Mouse (Mus musculus): ENCODE results near the gene Fam214b. TPM values are rescaled to one million over a fixed set of nuclear protein-coding genes. Genes with fewer than 3 reads are reported as not detected.
A peak's percentile ranks its signal among the peaks of the same experiment; 100 is the strongest.

Fam214b gene
- polyA plus RNA-seq, 1 experiment from 2014 or later = 9.5 TPM

GRCm38 (mm10) chr4:43029121-43029520, 16.9 kb downstream of the Fam214b start:
- Histone ChIP-seq H3K9ac (ENCODE audit: low read depth, low read length) (no peak overlapping the region), H3K27me3 (replicated peaks; ENCODE audit: control insufficient read depth, insufficient read depth, low read length) (no peaks in the 10 kb centered on the region), H3K9me3 (ENCODE audit: control insufficient read depth, low read length) (no peaks in the 10 kb centered on the region), H3K27ac (replicated peaks; ENCODE audit: low read depth, low read length) (no peak overlapping the region), H3K4me3 (ENCODE audit: low read depth, low read length) (no peak overlapping the region), H3K4me1 (ENCODE audit: control insufficient read depth, insufficient read depth, low read length) (peaks cover 13% of the 10 kb centered on the region), H3K4me2 (ENCODE audit: low read depth, low read length) (no peak overlapping the region), H3K36me3 (ENCODE audit: control insufficient read depth, insufficient read depth, low read length) (peaks cover 46% of the 10 kb centered on the region)
- DNase-seq (ENCODE audit: low spot score) = no peak
- no peak for ATAC-seq (ENCODE audit: low read depth)
- WGBS = 97% methylated on average over 7 of the region's 7 CpGs

GRCm38 (mm10) chr4:43025084-43025960, 20.7 kb downstream of the Fam214b start, which contains the start of gene Pigo:
Gene Pigo, minus strand, starts transcription at chr4:43025819.
- H3K36me3 ChIP-seq (ENCODE audit: control insufficient read depth, insufficient read depth, low read length) = peaks cover 67% of the 10 kb centered on the region
- H3K4me2 ChIP-seq (ENCODE audit: low read depth, low read length) = peak within 1 kb of the TSS; percentile 86
- 5% methylated on average over 42 of the region's 42 CpGs for WGBS
- H3K27me3 ChIP-seq (replicated peaks; ENCODE audit: control insufficient read depth, insufficient read depth, low read length) = no peaks in the 10 kb centered on the region
- peaks cover 11% of the 10 kb centered on the region for H3K4me1 ChIP-seq (ENCODE audit: control insufficient read depth, insufficient read depth, low read length)
- peak; percentile 95 for DNase-seq (ENCODE audit: low spot score)
- peak within 1 kb of the TSS; percentile 91 for H3K27ac ChIP-seq (replicated peaks; ENCODE audit: low read depth, low read length)
- peak within 1 kb of the TSS; percentile 70 for H3K4me3 ChIP-seq (ENCODE audit: low read depth, low read length)
- H3K9ac ChIP-seq (ENCODE audit: low read depth, low read length) = peak within 1 kb of the TSS; percentile 66
- peak; percentile 95 for ATAC-seq (ENCODE audit: low read depth)
- no peaks in the 10 kb centered on the region for H3K9me3 ChIP-seq (ENCODE audit: control insufficient read depth, low read length)

GRCm38 (mm10) chr4:43024673-43025072, 21.3 kb downstream of the Fam214b start:
- no peaks in the 10 kb centered on the region for H3K9me3 ChIP-seq (ENCODE audit: control insufficient read depth, low read length)
- H3K27me3 ChIP-seq (replicated peaks; ENCODE audit: control insufficient read depth, insufficient read depth, low read length) = no peaks in the 10 kb centered on the region
- H3K36me3 ChIP-seq (ENCODE audit: control insufficient read depth, insufficient read depth, low read length) = peaks cover 72% of the 10 kb centered on the region
- peaks cover 8% of the 10 kb centered on the region for H3K4me1 ChIP-seq (ENCODE audit: control insufficient read depth, insufficient read depth, low read length)
- peak overlapping the region; percentile 70 for H3K4me3 ChIP-seq (ENCODE audit: low read depth, low read length)
- H3K4me2 ChIP-seq (ENCODE audit: low read depth, low read length) = peak overlapping the region; percentile 86
- 77% methylated on average over 14 of the region's 14 CpGs for WGBS
- no peak for ATAC-seq (ENCODE audit: low read depth)
- H3K9ac ChIP-seq (ENCODE audit: low read depth, low read length) = peak overlapping the region; percentile 66
- no peak for DNase-seq (ENCODE audit: low spot score)
- H3K27ac ChIP-seq (replicated peaks; ENCODE audit: low read depth, low read length) = peak overlapping the region; percentile 91

- Histone ChIP-seq H3K27ac (replicated peaks; ENCODE audit: low read depth, low read length) (no peak overlapping the region), H3K36me3 (ENCODE audit: control insufficient read depth, insufficient read depth, low read length) (peaks cover 71% of the 10 kb centered on the region), H3K4me1 (ENCODE audit: control insufficient read depth, insufficient read depth, low read length) (peaks cover 8% of the 10 kb centered on the region), H3K4me3 (ENCODE audit: low read depth, low read length) (no peak overlapping the region), H3K9me3 (ENCODE audit: control insufficient read depth, low read length) (no peaks in the 10 kb centered on the region), H3K9ac (ENCODE audit: low read depth, low read length) (no peak overlapping the region), H3K4me2 (ENCODE audit: low read depth, low read length) (no peak overlapping the region), H3K27me3 (replicated peaks; ENCODE audit: control insufficient read depth, insufficient read depth, low read length) (no peaks in the 10 kb centered on the region)
- 79% methylated on average over 17 of the region's 17 CpGs for WGBS
- no peak for DNase-seq (ENCODE audit: low spot score)
- no peak for ATAC-seq (ENCODE audit: low read depth)
Observed at GRCm38 (mm10) chr4:43021341-43021740, 24.7 kb downstream of the Fam214b start.

- H3K9me3 ChIP-seq (ENCODE audit: control insufficient read depth, low read length) = no peaks in the 10 kb centered on the region
- H3K4me2 ChIP-seq (ENCODE audit: low read depth, low read length) = no peak overlapping the region
- WGBS = 88% methylated on average over 16 of the region's 16 CpGs
- no peak overlapping the region for H3K4me3 ChIP-seq (ENCODE audit: low read depth, low read length)
- H3K9ac ChIP-seq (ENCODE audit: low read depth, low read length) = no peak overlapping the region
- ATAC-seq (ENCODE audit: low read depth) = no peak
- no peak for DNase-seq (ENCODE audit: low spot score)
- peaks cover 72% of the 10 kb centered on the region for H3K36me3 ChIP-seq (ENCODE audit: control insufficient read depth, insufficient read depth, low read length)
- H3K4me1 ChIP-seq (ENCODE audit: control insufficient read depth, insufficient read depth, low read length) = peaks cover 8% of the 10 kb centered on the region
- H3K27ac ChIP-seq (replicated peaks; ENCODE audit: low read depth, low read length) = no peak overlapping the region
- no peaks in the 10 kb centered on the region for H3K27me3 ChIP-seq (replicated peaks; ENCODE audit: control insufficient read depth, insufficient read depth, low read length)
Observed at GRCm38 (mm10) chr4:43020876-43021275, 25.1 kb downstream of the Fam214b start.

- no peaks in the 10 kb centered on the region for H3K9me3 ChIP-seq (ENCODE audit: control insufficient read depth, low read length)
- H3K4me1 ChIP-seq (ENCODE audit: control insufficient read depth, insufficient read depth, low read length) = peaks cover 6% of the 10 kb centered on the region
- no peak overlapping the region for H3K9ac ChIP-seq (ENCODE audit: low read depth, low read length)
- ATAC-seq (ENCODE audit: low read depth) = no peak
- H3K27ac ChIP-seq (replicated peaks; ENCODE audit: low read depth, low read length) = no peak overlapping the region
- 93% methylated on average over 23 of the region's 23 CpGs for WGBS
- H3K4me2 ChIP-seq (ENCODE audit: low read depth, low read length) = no peak overlapping the region
- DNase-seq (ENCODE audit: low spot score) = no peak
- peaks cover 72% of the 10 kb centered on the region for H3K36me3 ChIP-seq (ENCODE audit: control insufficient read depth, insufficient read depth, low read length)
- no peaks in the 10 kb centered on the region for H3K27me3 ChIP-seq (replicated peaks; ENCODE audit: control insufficient read depth, insufficient read depth, low read length)
- H3K4me3 ChIP-seq (ENCODE audit: low read depth, low read length) = no peak overlapping the region
Observed at GRCm38 (mm10) chr4:43019641-43020465, 26.2 kb downstream of the Fam214b start.

GRCm38 (mm10) chr4:43019176-43019575, 26.8 kb downstream of the Fam214b start:
- no peak overlapping the region for H3K4me2 ChIP-seq (ENCODE audit: low read depth, low read length)
- no peaks in the 10 kb centered on the region for H3K9me3 ChIP-seq (ENCODE audit: control insufficient read depth, low read length)
- peaks cover 72% of the 10 kb centered on the region for H3K36me3 ChIP-seq (ENCODE audit: control insufficient read depth, insufficient read depth, low read length)
- no peaks in the 10 kb centered on the region for H3K27me3 ChIP-seq (replicated peaks; ENCODE audit: control insufficient read depth, insufficient read depth, low read length)
- no peak overlapping the region for H3K27ac ChIP-seq (replicated peaks; ENCODE audit: low read depth, low read length)
- H3K9ac ChIP-seq (ENCODE audit: low read depth, low read length) = no peak overlapping the region
- WGBS = 92% methylated on average over 9 of the region's 10 CpGs
- H3K4me3 ChIP-seq (ENCODE audit: low read depth, low read length) = no peak overlapping the region
- ATAC-seq (ENCODE audit: low read depth) = no peak
- H3K4me1 ChIP-seq (ENCODE audit: control insufficient read depth, insufficient read depth, low read length) = no peaks in the 10 kb centered on the region
- DNase-seq (ENCODE audit: low spot score) = no peak

GRCm38 (mm10) chr4:43018156-43018555, 27.9 kb downstream of the Fam214b start:
- Histone ChIP-seq H3K36me3 (ENCODE audit: control insufficient read depth, insufficient read depth, low read length) (peaks cover 67% of the 10 kb centered on the region), H3K27me3 (replicated peaks; ENCODE audit: control insufficient read depth, insufficient read depth, low read length) (no peaks in the 10 kb centered on the region), H3K27ac (replicated peaks; ENCODE audit: low read depth, low read length) (no peak overlapping the region), H3K4me2 (ENCODE audit: low read depth, low read length) (no peak overlapping the region), H3K9ac (ENCODE audit: low read depth, low read length) (no peak overlapping the region), H3K4me3 (ENCODE audit: low read depth, low read length) (no peak overlapping the region), H3K4me1 (ENCODE audit: control insufficient read depth, insufficient read depth, low read length) (no peaks in the 10 kb centered on the region), H3K9me3 (ENCODE audit: control insufficient read depth, low read length) (no peaks in the 10 kb centered on the region)
- WGBS = 95% methylated on average over 4 of the region's 4 CpGs
- no peak for DNase-seq (ENCODE audit: low spot score)
- ATAC-seq (ENCODE audit: low read depth) = no peak
